Mouse (Mus musculus) heart, embryonic 10.5 days (tissue): Measurements from ENCODE around the gene Clrn3. TPM values are rescaled to one million over a fixed set of nuclear protein-coding genes. Genes with fewer than 3 reads are reported as not detected.
"Not testable (repeated sequence)": the region's sequence is repeated elsewhere in the genome, so short reads cannot be mapped to it uniquely, and the experiment has no call there.

ENCODE experiments used
- DNase-seq: peaks from one replicate; pipeline ENCODE4 v3.0.0-alpha.2; 2017; ENCODE audit warnings: low spot score
- H3K27ac ChIP-seq: fragments of 300-500 bp; sonication (generic); 2 replicates; pipeline ENCODE4 v1.5.1; 2016; ENCODE audit warnings: mild to moderate bottlenecking
- H3K27me3 ChIP-seq: fragments of 300-500 bp; sonication (generic); 2 replicates; pipeline ENCODE4 v1.6.1; 2016; ENCODE audit warnings: mild to moderate bottlenecking; ENCODE audit not compliant: poor library complexity, insufficient read depth, severe bottlenecking
- H3K36me3 ChIP-seq: fragments of 300-500 bp; sonication (generic); 2 replicates; pipeline ENCODE4 v1.6.1; 2016; ENCODE audit warnings: mild to moderate bottlenecking, moderate library complexity
- H3K4me1 ChIP-seq: fragments of 300-500 bp; sonication (generic); 2 replicates; pipeline ENCODE4 v1.6.1; 2016; ENCODE audit warnings: mild to moderate bottlenecking
- H3K4me3 ChIP-seq: fragments of 300-500 bp; sonication (generic); 2 replicates; pipeline ENCODE4 v1.5.1; 2016; ENCODE audit warnings: mild to moderate bottlenecking, moderate library complexity
- H3K9me3 ChIP-seq: fragments of 300-500 bp; sonication (generic); 2 replicates; pipeline ENCODE4 v1.6.1; 2016; ENCODE audit warnings: mild to moderate bottlenecking, moderate library complexity
- WGBS: fragments of 180-500 bp; shearing (Covaris S2); methylation state at CpG from one replicate; pipeline ENCODE4 v1.1.7; 2016; 5-methylcytosine and 5-hydroxymethylcytosine counted together
- polyA plus RNA-seq: library from polyadenylated mRNA; unstranded; fragments of >200 nt; fragmentation: Nextera tagmentation; extraction: Ambion mirVana; gene quantifications from 2 replicates; pipeline ENCODE4 v1.2.1, GENCODE M21; 2016

Gene Clrn3
- polyA plus RNA-seq, 1 experiment from 2014 or later = not detected

- no peaks in the 10 kb centered on the region for H3K36me3 ChIP-seq
- no peaks in the 10 kb centered on the region for H3K4me1 ChIP-seq
- DNase-seq = no peak
- no peak overlapping the region for H3K27ac ChIP-seq
- no peak overlapping the region for H3K4me3 ChIP-seq
- no peaks in the 10 kb centered on the region for H3K27me3 ChIP-seq
- 71% methylated on average over 3 of the region's 3 CpGs for WGBS
- no peaks in the 10 kb centered on the region for H3K9me3 ChIP-seq
Observed at GRCm38 (mm10) chr7:135526574-135527152, 1.8 kb downstream of the Clrn3 start.

GRCm38 (mm10) chr7:135524424-135524967 is 4.0 kb downstream of the Clrn3 start:
- no peak overlapping the region for H3K4me3 ChIP-seq
- WGBS = 85% methylated on average over 6 of the region's 6 CpGs
- H3K27me3 ChIP-seq = no peaks in the 10 kb centered on the region
- H3K27ac ChIP-seq = no peak overlapping the region
- no peaks in the 10 kb centered on the region for H3K9me3 ChIP-seq
- H3K36me3 ChIP-seq = no peaks in the 10 kb centered on the region
- H3K4me1 ChIP-seq = no peaks in the 10 kb centered on the region
- DNase-seq = no peak

GRCm38 (mm10) chr7:135523981-135524380 is 4.5 kb downstream of the Clrn3 start:
- WGBS = 56% methylated on average over 4 of the region's 4 CpGs
- Histone ChIP-seq H3K4me3 (no peak overlapping the region), H3K27me3 (no peaks in the 10 kb centered on the region), H3K9me3 (no peaks in the 10 kb centered on the region), H3K36me3 (no peaks in the 10 kb centered on the region), H3K4me1 (no peaks in the 10 kb centered on the region), H3K27ac (no peak overlapping the region)
- DNase-seq = no peak

- 81% methylated on average over 15 of the region's 15 CpGs for WGBS
- no peak overlapping the region for H3K27ac ChIP-seq
- no peaks in the 10 kb centered on the region for H3K4me1 ChIP-seq
- H3K9me3 ChIP-seq = no peaks in the 10 kb centered on the region
- H3K27me3 ChIP-seq = no peaks in the 10 kb centered on the region
- no peaks in the 10 kb centered on the region for H3K36me3 ChIP-seq
- no peak overlapping the region for H3K4me3 ChIP-seq
- DNase-seq = no peak
Observed at GRCm38 (mm10) chr7:135521755-135522512, 6.5 kb downstream of the Clrn3 start.

GRCm38 (mm10) chr7:135520241-135520640 is 8.2 kb downstream of the Clrn3 start:
- no peaks in the 10 kb centered on the region for H3K27me3 ChIP-seq
- DNase-seq = no peak

GRCm38 (mm10) chr7:135517191-135517590 is 11.3 kb downstream of the Clrn3 start:
- Histone ChIP-seq H3K36me3 (no peaks in the 10 kb centered on the region), H3K4me1 (no peaks in the 10 kb centered on the region), H3K4me3 (no peak overlapping the region), H3K27ac (no peak overlapping the region), H3K27me3 (no peaks in the 10 kb centered on the region), H3K9me3 (no peaks in the 10 kb centered on the region)
- DNase-seq = peak; percentile 61
- 49% methylated on average over 4 of the region's 4 CpGs for WGBS

More at GRCm38 (mm10) chr7:135520241-135520640, 8.2 kb downstream of the Clrn3 start:
- WGBS = 74% methylated on average over 5 of the region's 5 CpGs
- no peaks in the 10 kb centered on the region for H3K4me1 ChIP-seq
- H3K4me3 ChIP-seq = no peak overlapping the region
- no peak overlapping the region for H3K27ac ChIP-seq
- no peaks in the 10 kb centered on the region for H3K36me3 ChIP-seq
- H3K9me3 ChIP-seq = no peaks in the 10 kb centered on the region

- Histone ChIP-seq H3K27ac (no peak overlapping the region), H3K27me3 (no peaks in the 10 kb centered on the region), H3K4me3 (no peak overlapping the region), H3K36me3 (no peaks in the 10 kb centered on the region), H3K9me3 (no peaks in the 10 kb centered on the region), H3K4me1 (no peaks in the 10 kb centered on the region)
- 71% methylated on average over 3 of the region's 3 CpGs for WGBS
- DNase-seq = peak; percentile 43
Observed at GRCm38 (mm10) chr7:135511723-135512122, 16.7 kb downstream of the Clrn3 start.

GRCm38 (mm10) chr7:135510431-135510830 is 18.0 kb downstream of the Clrn3 start:
- no peaks in the 10 kb centered on the region for H3K27me3 ChIP-seq
- no peak for DNase-seq
- H3K27ac ChIP-seq = no peak overlapping the region
- H3K4me3 ChIP-seq = no peak overlapping the region
- no peaks in the 10 kb centered on the region for H3K4me1 ChIP-seq
- 75% methylated on average over 5 of the region's 5 CpGs for WGBS
- no peaks in the 10 kb centered on the region for H3K36me3 ChIP-seq
- H3K9me3 ChIP-seq = no peaks in the 10 kb centered on the region

- no peaks in the 10 kb centered on the region for H3K9me3 ChIP-seq
- WGBS = 91% methylated on average over 3 of the region's 3 CpGs
- H3K4me1 ChIP-seq = no peaks in the 10 kb centered on the region
- no peak overlapping the region for H3K4me3 ChIP-seq
- H3K36me3 ChIP-seq = no peaks in the 10 kb centered on the region
- no peak overlapping the region for H3K27ac ChIP-seq
- no peaks in the 10 kb centered on the region for H3K27me3 ChIP-seq
- DNase-seq = no peak
Observed at GRCm38 (mm10) chr7:135509272-135509671, 19.2 kb downstream of the Clrn3 start.

- H3K27me3 ChIP-seq = no peaks in the 10 kb centered on the region
- H3K4me3 ChIP-seq = no peak overlapping the region
- H3K4me1 ChIP-seq = no peaks in the 10 kb centered on the region
- 84% methylated on average over 4 of the region's 4 CpGs for WGBS
- H3K9me3 ChIP-seq = no peaks in the 10 kb centered on the region
- H3K36me3 ChIP-seq = no peaks in the 10 kb centered on the region
- no peak for DNase-seq
- no peak overlapping the region for H3K27ac ChIP-seq
Observed at GRCm38 (mm10) chr7:135508602-135509001, 19.9 kb downstream of the Clrn3 start.

GRCm38 (mm10) chr7:135506506-135506905 is 21.9 kb downstream of the Clrn3 start:
- not testable (repeated sequence) for H3K4me1 ChIP-seq, H3K27me3 ChIP-seq, H3K4me3 ChIP-seq, H3K36me3 ChIP-seq, H3K9me3 ChIP-seq, H3K27ac ChIP-seq
- DNase-seq = peak; percentile 70
- WGBS = 80% methylated on average over 5 of the region's 5 CpGs

GRCm38 (mm10) chr7:135499403-135499802 is 29.1 kb downstream of the Clrn3 start:
- no peak for DNase-seq
- no peaks in the 10 kb centered on the region for H3K4me1 ChIP-seq
- 43% methylated on average over 2 of the region's 2 CpGs for WGBS
- H3K36me3 ChIP-seq = no peaks in the 10 kb centered on the region
- no peak overlapping the region for H3K27ac ChIP-seq
- no peaks in the 10 kb centered on the region for H3K9me3 ChIP-seq
- no peak overlapping the region for H3K4me3 ChIP-seq
- no peaks in the 10 kb centered on the region for H3K27me3 ChIP-seq

- Histone ChIP-seq H3K27me3 (no peaks in the 10 kb centered on the region), H3K9me3 (no peaks in the 10 kb centered on the region), H3K4me3 (no peak overlapping the region), H3K4me1 (no peaks in the 10 kb centered on the region), H3K27ac (no peak overlapping the region), H3K36me3 (no peaks in the 10 kb centered on the region)
- no peak for DNase-seq
- whole genome bisulfite sequencing = 72% methylated on average over 2 of the region's 3 CpGs
Observed at GRCm38 (mm10) chr7:135498565-135499186, 29.8 kb downstream of the Clrn3 start.
